Mouse (Mus musculus): ENCODE measurements around the gene Spire2.
"Not testable (repeated sequence)": the region's sequence is repeated elsewhere in the genome, so short reads cannot be mapped to it uniquely, and the experiment has no call there.

Spire2 gene

DNA sequence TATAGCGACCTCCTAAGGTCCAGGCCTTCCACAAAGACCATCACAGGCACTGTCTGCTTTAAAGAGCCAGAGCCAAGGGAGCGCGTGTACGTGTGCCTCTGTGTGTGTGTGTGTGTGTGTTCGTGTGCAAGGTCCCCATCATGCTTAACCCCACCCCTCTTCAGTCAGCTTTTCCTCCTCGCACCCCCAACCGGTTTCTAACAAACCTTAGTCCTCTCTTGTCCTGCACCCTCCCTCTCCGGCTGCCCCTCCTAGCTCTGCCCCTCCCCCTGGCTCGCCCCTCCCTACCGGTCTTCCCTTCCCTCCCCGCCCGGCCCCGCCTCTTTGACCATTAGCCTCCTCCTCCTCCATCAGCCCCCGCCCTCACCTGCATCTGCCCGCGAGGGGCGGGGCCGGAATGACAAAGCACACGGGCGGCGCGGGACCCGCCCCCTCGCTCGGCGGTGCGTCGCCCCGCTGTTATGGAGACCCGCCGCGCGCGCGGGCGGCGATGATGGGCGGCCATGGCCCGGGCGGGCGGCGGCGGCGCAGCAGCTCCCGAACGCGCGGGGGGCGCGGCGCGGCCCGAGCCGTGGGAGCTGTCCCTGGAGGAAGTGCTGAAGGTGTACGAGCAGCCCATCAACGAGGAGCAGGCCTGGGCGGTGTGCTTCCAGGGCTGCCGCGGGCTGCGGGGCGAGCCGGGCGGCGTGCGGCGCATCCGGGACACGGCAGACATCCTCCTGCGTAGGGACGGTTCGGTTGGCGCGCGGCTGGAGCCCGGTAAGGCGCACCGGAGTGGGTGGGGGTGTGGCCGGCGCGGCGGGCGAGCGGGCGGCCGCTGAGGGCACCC lies at the start of gene Spire2:
Spire2 (plus strand) TSS at position 452 of the 829 bp plus-strand sequence.
- DNase-seq = peak; percentile 91

DNA sequence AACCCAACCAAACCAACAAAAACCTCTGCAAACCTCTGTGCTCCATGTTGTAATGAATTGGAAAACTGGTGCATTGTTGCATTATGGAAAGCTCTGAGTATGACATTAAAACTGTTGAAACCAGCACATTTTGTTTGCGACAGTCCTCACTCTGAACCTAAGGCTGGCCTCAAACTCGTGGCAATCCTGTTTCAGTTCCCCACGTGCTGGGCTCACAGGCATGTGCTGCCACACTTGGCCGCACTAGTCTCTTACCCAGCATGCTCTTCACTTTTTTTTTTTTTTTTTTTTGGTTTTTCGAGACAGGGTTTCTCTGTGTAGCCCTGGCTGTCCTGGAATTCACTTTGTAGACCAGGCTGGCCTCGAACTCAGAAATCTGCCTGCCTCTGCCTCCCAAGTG lies 49.5 kb upstream of the Spire2 start:
- DNase-seq = not testable (repeated sequence)

DNA sequence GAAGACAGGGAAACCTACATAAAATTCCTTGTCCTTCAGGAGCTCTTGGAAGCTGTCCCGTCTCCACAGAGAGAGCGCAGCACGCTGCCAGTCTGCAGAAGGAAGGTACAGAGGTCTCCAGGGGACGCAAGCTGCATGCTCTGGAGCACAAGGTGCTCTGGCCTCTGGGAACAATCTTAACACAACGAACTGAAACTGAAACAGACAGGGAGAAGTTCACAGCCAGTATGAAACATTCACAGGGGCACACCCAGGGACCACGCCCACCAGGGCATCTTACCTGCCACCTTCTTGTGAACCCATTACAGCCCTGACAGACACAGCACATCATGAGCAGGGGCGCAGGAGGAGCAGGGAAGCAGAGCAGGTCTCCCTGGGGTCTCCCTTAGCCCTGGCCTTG lies 48.5 kb upstream of the Spire2 start:
- no peak for DNase-seq

DNA sequence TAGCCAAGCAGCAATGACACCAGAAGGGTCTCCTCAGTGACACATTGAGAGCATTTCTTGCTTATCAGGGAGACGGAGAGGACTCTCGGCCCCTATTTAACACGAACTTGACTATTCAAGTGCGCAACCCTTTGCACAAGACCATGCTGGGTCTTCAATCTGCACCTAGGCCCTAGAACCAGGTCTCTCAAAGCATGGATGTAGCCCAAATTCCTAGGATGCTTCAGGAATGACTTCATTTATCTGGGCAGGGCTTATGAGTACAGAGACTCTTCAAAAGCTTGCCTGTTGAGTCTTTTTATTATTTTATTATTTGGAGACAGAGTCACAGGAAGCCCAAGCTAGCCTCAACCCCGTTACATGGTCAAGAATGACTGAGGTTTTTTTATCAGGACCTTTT lies 48.0 kb upstream of the Spire2 start:
- DNase-seq = no peak

DNA sequence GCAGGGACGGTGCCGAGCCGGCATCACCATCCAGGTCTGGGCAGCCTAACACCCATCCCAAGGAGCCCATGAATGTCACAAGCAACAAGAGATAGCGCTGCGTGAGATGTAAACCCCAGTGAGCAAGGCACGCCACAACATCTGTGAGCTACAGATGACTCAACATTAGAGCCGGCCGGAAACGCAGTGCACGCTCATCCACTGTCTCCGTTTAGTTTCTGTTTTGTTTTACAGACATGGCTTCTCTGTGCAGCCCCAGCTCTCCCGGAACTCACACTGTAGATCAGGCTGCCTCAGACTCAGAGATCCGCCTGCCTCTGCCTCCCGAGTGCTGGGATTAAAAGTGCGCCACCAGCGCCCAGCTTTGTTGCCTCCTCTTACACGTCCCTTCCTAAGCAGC lies 45.2 kb upstream of the Spire2 start:
- DNase-seq = no peak

DNA sequence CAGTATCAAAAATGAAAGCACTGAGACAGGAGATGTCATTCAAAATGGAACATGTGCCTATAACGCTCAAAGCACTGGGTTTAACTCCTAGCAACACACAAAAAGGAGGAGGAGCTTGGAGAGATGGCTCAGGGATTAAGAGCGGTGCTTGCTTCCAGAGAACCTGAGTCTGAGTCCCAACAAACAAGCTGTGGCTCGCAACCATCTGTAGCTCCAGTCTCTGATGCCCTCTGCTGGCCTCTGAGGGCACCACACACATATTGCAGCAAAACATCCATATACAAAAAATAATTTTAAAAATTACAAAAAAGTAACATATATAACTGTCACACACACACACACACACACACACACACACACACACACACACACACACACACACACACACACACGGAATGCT lies 42.3 kb upstream of the Spire2 start:
- DNase-seq = peak; percentile 38

DNA sequence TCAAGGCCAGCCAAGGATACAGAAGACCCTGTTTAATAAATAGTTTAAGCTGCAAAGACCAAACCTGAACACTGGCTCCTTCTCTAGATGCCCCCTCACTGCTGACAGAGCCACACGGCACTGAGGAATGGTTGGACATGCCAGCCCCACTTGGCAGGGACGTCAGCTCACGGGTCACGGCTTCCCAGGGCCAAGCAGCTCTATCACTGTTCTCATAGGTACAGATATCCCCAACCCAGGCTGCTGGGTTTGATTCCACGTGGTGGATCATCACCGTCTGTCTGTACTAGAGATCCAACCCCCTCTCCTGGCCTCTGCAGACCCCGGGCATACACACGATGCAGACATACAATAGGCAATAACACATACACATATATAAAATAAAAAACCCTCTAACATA lies 41.8 kb upstream of the Spire2 start:
- DNase-seq = no peak

DNA sequence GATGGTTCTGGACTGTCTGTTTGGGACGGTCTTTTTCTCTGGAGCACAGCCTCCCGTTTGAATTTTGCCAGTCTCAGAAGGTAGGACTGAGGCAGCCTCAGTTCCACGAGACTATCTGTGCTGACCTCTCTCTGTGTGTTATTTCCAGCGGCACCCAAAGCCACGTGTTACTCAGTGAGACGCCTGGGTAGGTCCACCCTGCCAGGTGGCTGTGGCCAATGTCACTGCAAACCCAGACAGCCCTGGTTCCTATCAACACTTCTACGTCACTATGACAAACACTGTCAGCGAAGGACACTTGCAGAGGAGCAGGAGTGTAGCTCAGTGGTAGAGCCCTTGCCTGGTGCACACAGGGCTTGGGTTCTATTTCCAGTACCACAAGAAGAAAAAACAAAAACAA lies 40.8 kb upstream of the Spire2 start:
- no peak for DNase-seq

DNA sequence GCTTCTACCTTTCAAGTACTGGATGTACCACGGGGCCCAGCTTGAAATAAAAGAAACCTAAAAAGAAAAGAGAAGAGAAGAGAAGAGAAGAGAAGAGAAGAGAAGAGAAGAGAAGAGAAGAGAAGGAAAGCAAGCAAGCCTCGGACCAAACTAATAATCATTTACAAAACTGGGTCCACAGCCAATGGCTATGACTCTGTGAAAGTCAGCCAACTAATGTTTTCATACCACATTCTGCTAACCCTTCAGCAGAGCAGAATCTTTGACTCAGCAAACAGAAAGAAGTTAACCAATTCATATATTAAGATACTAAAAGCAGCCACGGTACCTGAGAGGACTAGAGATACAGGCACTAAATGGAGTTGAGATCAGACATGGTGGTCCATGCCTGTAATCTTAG lies 40.2 kb upstream of the Spire2 start:
- no peak for DNase-seq

DNA sequence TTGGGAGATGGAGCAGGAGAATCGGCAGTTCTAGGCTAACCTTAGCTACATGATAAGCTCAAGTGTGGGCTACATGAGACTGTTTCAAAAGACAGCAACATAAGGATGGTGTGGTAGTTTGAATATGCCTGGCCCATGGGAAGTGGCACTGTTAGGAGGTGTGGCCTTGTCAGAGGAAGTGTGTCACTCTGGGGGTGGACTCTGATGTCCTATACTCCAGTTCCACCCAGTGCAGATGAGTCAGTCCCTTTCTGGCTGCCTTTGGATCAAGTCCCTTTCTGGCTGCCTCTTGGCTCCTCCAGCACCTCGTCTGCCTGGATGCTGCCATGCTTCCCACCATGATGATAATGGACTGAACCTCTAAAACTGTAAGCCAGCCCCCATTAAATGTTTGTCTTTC lies 39.7 kb upstream of the Spire2 start:
- DNase-seq = no peak

DNA sequence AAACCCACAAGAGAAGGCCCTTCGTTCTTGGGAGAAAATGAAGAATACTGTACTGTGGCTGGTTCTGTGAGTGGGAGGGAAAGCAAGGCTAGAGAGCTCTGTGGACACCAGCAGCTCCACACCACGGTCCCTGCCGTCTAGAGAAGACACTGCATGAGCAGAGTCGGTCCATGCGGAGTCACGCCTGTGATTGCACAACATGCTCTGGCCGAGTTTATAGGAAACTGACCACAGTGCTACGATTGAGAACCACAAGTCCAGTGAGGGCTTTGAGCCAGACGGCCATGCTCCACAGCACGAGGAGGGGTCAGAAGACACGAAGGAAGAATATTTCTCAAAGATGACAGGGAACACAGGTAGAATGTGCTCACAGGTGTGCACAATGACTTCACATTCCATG lies 34.2 kb upstream of the Spire2 start:
- no peak for DNase-seq

DNA sequence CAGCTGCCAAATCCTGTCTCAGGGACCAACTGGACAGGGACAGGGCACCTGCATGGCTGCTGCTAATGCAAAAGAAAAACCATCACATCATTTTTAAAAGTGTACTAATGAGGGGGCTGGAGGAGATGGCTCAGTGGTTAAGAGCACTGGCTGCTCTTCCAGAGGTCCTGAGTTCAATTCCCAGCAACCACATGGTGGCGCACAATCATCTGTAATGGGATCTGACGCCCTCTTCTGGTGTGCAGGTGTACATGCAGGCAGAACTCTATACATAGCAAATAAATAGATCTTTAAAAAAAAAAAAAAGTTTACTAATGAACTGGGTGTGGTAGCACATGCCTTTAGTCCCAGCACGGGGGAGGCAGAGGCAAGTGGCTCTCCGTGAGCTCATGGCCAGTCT lies 23.8 kb upstream of the Spire2 start:
- DNase-seq = no peak

DNA sequence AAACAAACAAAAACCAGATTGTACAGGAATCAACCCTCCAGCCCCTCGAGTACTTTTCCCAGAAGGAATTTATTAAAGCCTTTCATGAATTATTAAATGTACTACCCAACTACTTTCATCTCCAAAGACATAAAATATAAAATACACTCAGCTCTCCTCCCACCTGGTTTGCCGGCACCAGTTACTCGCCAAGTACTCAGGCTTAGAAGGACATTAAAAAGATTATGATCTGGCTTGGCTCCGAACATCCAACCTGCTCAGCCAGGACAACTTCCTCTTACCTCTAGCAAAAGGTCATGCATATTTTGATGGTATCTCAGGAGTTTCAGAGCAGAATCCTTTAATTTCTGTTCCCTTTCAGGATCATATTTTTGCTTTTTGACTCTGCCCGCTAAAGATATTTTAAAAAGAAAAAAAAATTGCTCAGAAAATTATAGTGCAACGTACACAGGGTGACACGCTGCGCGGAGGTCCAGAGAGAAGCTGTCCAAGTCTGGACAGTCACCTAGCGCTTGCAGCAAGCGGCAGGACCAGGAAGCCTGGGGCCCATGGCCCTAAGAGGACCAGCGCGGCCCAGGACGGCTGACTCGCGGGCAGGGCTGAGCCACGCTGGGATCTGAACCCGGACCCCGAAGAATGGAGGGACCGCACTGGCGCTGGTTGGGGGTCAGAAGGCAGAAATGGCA lies 14.6 kb upstream of the Spire2 start:
- DNase-seq = no peak

DNA sequence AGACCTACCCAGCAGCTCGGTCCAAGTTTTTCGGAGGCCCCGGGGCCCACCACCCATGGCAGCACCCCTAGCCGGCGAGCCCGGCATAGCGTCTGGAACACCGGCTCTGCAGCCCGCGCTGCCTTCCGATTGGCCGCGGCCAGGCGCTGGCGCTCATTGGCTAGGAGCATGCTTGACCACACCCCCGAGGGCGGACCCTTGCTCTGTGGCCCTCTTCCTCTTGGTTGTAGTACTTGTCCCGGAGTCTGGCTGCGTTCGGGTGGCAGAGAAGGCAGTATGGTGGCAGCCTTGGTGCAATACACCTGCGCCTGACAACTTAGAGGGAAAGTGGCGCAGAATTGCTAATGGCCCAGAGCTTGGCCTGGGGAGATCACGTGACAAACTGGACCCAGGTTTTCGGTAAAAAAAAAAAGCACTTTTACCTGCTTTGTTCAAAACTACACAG lies 14.0 kb upstream of the Spire2 start, which contains the start of gene Fanca:
Fanca (minus strand) TSS at position 110 of the 445 bp plus-strand sequence.
- peak; percentile 98 for DNase-seq

DNA sequence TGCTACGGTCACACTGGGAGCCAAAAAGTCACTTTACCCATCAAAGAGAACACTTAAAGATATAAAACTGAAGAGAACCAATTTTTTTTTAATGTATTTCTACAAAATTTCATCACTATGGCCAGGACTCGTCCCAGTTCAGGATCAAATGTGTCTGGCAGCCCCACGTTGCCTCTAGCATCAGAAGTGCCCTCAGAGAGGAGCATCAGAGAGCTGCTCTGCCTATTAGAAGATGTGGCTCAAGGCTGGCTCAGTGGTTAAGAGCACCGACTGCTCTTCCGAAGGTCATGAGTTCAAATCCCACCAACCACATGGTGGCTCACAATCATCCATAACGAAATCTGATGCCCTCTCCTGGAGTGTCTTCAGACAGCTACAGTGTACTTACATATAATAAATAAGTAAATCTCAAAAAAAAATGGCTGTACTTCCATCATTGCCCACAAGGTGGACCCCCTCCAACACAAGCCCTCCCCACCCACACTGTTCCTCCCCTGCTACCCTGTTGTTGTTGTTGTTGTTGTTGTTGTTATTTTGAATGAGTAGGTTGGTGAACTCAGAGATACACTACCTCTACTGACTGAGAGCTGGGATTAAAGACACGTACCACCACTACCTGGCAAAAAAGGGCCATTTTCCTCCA lies 12.9 kb upstream of the Spire2 start:
- peak; percentile 69 for DNase-seq

DNA sequence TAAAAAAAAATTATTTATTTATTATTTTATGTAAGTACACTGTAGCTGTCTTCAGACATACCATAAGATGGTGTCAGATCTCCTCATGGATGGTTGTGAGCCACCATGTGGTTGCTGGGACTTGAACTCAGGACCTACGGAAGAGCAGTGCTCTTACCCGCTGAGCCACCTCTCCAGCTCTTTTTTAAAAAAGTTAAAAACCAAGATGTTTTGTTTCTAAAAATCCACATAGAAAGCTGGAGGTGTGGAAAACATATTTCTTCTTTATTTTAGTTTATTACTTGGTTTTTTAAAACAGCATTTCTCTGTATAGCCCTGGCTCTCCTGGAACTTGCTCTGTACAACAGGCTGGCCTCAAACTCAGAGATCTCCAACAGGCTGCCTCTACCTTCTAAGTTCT lies 4.0 kb upstream of the Spire2 start:
- no peak for DNase-seq

DNA sequence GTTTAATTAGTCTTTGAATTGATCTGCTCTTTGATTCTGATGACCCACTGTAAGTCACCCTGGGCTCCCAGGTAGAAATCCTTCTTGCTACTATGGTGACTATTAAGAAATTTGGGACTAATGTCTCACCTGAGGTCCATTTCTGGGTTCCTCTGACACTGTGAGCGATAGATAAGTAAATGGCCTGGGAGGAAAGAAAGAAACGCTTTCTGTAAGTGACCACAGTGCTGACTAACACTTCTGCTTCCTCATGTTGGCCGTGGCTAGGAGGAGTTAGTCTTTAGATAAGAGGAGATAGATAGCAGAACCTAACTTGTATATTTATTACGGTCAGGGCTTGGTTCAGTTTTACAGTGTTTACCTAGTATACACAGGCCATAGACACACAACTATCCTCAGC lies 3.2 kb upstream of the Spire2 start:
- no peak for DNase-seq

DNA sequence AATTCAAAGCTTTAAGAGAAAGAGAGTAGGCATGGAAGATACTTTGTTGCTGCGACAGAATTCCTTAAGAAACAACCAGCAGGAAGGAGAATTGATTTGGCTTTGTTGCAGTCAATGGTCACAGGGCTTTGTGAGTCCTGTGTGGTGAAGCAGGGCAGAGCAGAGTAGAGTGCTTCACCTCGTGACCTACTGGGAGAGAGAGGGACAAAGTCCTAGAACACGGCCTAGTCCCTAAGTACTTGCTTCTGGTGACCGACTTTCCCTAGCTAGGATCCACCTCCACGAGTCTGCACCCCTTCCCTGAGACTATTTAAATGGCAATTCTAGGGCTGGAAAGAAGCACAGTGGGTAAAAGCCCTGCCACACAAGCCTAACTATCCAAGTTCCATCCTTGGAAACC lies 2.6 kb upstream of the Spire2 start:
- no peak for DNase-seq

DNA sequence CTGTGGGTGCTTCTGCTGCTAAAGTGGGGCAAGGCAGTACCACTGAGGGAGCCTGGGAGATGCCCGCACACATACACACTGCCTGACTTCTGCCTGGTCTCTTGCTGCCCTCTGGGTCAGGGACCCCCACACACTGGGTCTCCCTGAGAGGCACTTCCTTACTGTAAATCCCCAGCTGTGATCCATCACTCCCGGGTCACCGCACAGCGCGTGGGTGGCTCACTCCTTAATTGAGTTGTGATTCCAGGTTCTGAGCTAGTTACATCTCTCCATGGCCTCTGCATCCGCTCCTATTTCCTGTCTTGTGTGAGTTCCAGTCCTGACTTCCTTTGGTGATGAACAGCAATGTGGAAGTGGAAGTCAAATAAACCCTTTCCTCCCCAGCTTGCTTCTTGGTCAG lies 1.8 kb upstream of the Spire2 start:
- DNase-seq = no peak

DNA sequence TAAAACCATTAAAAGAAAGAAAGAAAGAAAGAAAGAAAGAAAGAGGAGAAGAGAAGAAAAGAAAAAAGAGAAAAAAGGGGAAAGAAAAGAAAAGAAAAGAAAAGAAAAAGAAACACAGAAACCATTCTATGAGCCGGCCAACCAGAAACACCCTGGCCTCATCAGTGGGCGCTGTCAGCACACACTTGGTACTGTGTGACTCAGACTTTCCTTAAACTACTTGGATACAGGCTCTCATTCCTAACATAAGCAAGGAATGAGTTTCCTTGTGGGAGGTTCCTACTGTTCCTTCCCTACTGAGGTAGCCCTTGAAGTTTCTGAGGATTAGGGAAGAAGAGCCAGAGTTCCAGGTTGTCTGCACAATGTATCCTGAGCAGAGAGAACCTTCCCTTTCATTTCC lies 1.2 kb upstream of the Spire2 start:
- no peak for DNase-seq

DNA sequence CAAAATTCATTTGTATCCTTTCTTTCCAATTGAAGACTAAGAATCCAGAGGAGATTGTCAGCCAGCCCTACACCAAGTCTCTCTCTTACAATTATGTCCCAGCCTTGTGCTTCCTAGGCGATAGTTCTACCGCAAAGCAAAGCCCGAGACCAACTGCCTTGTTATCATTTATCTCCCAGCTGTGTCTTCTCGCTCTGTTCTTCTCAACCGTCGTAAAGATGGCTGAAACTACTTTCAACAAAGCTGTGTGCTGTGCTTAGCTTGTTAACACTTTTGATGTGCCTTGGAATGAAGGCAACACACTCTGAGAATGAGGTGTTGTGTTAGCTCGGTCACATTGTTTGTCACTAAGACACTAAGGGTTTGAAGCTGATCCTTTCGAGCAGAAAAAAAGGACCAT lies 703 bp upstream of the Spire2 start:
- no peak for DNase-seq

DNA sequence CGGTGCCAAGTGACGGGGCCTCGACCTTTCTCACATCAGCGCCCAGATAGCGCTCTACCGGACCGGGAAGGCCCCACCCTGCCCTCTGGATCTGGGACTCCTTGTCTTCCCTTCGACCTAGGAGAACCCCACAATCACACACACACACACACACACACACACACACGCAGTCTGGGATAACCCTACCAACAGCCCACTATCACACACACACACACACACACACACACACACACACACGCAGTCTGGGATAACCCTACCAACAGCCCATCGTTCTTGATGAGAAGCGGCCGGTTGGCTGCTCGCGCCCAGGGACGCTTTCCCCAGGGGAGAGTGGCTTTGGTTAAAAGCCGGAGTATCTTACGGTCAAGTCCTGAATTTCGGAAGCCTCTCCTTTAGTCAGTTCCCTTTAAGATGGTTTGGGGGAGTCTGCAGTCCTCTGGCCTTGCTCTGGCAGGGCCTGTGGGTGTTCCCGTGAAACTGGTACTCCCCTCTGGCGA lies 626 bp downstream of the Spire2 start:
- DNase-seq = no peak

DNA sequence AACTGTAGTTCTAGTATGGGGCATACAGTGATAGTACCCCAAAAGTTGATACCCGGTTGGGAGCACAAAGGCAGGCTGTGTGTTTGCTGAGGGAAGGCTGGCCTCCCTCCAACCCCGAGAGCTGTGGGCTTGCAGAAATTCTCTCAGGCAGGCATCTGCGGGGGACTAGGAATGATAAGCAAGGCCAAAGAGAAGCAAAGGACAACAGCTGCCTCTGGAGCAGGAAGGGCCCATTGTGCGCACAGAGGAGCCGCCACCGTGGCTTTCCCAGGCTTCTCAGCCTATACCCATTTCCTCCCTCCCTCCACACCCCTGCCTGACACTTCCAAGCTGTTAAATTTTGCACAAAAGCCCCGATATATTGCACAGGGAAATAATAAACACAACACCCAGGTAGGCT lies 1.4 kb downstream of the Spire2 start:
- DNase-seq = no peak

DNA sequence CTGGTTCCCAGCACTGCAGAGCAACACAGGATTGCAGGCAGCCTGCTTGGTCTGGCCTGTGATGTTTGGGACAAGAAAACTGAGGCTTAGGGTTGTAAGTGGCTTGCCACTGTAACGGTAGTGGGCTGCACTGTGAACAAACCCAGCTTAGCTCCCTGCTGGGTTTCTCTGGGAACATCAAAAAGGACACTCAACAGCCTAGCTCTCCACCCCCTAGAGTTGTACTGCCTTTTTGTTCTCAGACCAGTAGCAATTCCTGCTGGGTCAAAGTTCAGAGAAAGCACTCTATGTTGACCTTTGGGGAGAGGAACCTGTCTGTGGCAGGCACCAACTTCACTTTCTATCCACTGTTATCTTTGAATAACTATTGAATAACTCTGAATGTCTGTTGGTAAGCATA lies 2.0 kb downstream of the Spire2 start:
- no peak for DNase-seq

All from thymus, postnatal 14 days (tissue).